Mouse (Mus musculus) layer of hippocampus, adult 11-12 months (tissue): ENCODE results near the gene Plppr3.
A peak's percentile ranks its signal among the peaks of the same experiment; 100 is the strongest.

Experiments used
- DNase-seq: peaks from one replicate; pipeline ENCODE4 v3.0.0; 2022; ENCODE audit warnings: low spot score

Gene Plppr3

GRCm38 (mm10) chr10:79852107-79852789, 22.2 kb downstream of the Plppr3 start:
- DNase-seq, result no peak

- no peak for DNase-seq
Observed at GRCm38 (mm10) chr10:79851653-79852052, 22.8 kb downstream of the Plppr3 start.

GRCm38 (mm10) chr10:79849941-79850628, 24.3 kb downstream of the Plppr3 start:
- DNase-seq, result no peak

GRCm38 (mm10) chr10:79846553-79846952, 27.9 kb downstream of the Plppr3 start:
- DNase-seq, result no peak

GRCm38 (mm10) chr10:79843476-79843875, 31.0 kb downstream of the Plppr3 start:
- DNase-seq, result no peak

- no peak for DNase-seq
Observed at GRCm38 (mm10) chr10:79842322-79842721, 32.1 kb downstream of the Plppr3 start.

- peak; percentile 68 for DNase-seq
Observed at GRCm38 (mm10) chr10:79840644-79841551, 33.5 kb downstream of the Plppr3 start.

GRCm38 (mm10) chr10:79840091-79840490, 34.3 kb downstream of the Plppr3 start:
- DNase-seq, result no peak

GRCm38 (mm10) chr10:79838151-79838550, 36.3 kb downstream of the Plppr3 start:
- no peak for DNase-seq

GRCm38 (mm10) chr10:79836918-79837317, 37.5 kb downstream of the Plppr3 start:
- DNase-seq, result no peak

- DNase-seq, result peak; percentile 69
Observed at GRCm38 (mm10) chr10:79834769-79835398, 39.5 kb downstream of the Plppr3 start.

- no peak for DNase-seq
Observed at GRCm38 (mm10) chr10:79832786-79833181, 41.6 kb downstream of the Plppr3 start.

GRCm38 (mm10) chr10:79832026-79832785, 42.2 kb downstream of the Plppr3 start:
- no peak for DNase-seq

- DNase-seq, result no peak
Observed at GRCm38 (mm10) chr10:79831583-79831982, 42.9 kb downstream of the Plppr3 start.

- no peak for DNase-seq
Observed at GRCm38 (mm10) chr10:79824413-79824812, 50.0 kb downstream of the Plppr3 start.

GRCm38 (mm10) chr10:79823011-79823410, 51.4 kb downstream of the Plppr3 start:
- DNase-seq, result no peak

- no peak for DNase-seq
Observed at GRCm38 (mm10) chr10:79822372-79822771, 52.1 kb downstream of the Plppr3 start.

- no peak for DNase-seq
Observed at GRCm38 (mm10) chr10:79821731-79822130, 52.7 kb downstream of the Plppr3 start.

GRCm38 (mm10) chr10:79820782-79821181, 53.7 kb downstream of the Plppr3 start, which contains the start of gene Misp:
Misp (plus strand) TSS chr10:79820989.
- no peak for DNase-seq

GRCm38 (mm10) chr10:79820277-79820676, 54.2 kb downstream of the Plppr3 start:
- DNase-seq, result no peak

- no peak for DNase-seq
Observed at GRCm38 (mm10) chr10:79819606-79820005, 54.8 kb downstream of the Plppr3 start.
